1 mouse cellular context compared by ENCODE assay signal in the genomic region with DNA sequence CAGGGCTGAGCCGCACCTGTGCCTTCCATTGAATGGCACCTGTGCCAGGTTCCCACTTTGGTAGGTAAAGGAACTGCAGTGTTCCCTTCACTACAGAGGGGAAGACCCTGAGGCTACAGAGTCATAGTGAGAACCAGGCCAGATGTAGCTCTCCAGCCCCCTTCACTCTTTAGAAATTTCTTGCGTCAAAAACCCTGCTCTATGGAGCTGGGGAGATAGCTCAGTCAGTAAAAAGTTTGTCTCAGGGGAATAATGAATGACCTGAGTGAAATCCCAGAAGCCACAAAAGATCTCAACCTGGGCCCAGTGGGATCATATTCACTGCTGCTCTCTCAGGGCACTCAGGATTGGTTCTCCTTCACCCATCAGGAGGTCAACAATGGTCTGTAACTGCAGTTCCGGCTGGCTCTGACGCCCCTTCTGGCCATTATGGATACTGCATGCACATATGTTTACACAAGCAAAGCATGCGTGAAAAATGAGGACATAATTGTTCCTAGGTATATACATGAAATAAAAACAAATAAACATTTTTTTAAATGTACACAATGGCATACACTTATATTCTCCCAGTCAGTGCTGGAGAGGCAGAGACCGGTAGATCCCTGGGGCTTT.
TF ChIP-seq lines count a peak whose summit lies in the region.

No protein-coding gene starts in this region.

TF ChIP-seq in CH12.LX, 34 proteins besides CTCF, POLR2A, EP300 and RAD21 (continued from another document):
- peak; percentile 31 for TF ChIP-seq SMC3 (IDR thresholded peaks at IDR 0.05; ENCODE audit: low read depth, low read length)
- no peak for TF ChIP-seq RCOR1 (conservative IDR thresholded peaks at IDR 0.05; ENCODE audit: low read depth, low read length)
